Mouse (Mus musculus) macrophage (primary cell): Measurements from ENCODE around the gene Lrrc43. TPM values are rescaled to one million over a fixed set of nuclear protein-coding genes. Genes with fewer than 3 reads are reported as not detected.
"Not testable (repeated sequence)": the region's sequence is repeated elsewhere in the genome, so short reads cannot be mapped to it uniquely, and the experiment has no call there.

ENCODE experiments used
- H3K27ac ChIP-seq: fragments of 350-480 bp; formaldehyde crosslinking; 2 replicates; pipeline ENCODE4 v1.9.0; 2021
- H3K36me3 ChIP-seq: fragments of 350-480 bp; formaldehyde crosslinking; 2 replicates; pipeline ENCODE4 v1.9.0; 2021; ENCODE audit errors: inconsistent target
- H3K4me3 ChIP-seq: fragments of 350-480 bp; formaldehyde crosslinking; 2 replicates; pipeline ENCODE4 v1.9.0; 2021; ENCODE audit errors: inconsistent target
- H3K79me2 ChIP-seq: fragments of 350-480 bp; formaldehyde crosslinking; 2 replicates; pipeline ENCODE4 v1.9.0; 2021; ENCODE audit errors: inconsistent target
- WGBS: methylation state at CpG from one replicate; pipeline ENCODE4 v1.1.7; 2026; ENCODE audit warnings: inconsistent platforms; ENCODE audit not compliant: missing documents; 5-methylcytosine and 5-hydroxymethylcytosine counted together
- polyA plus RNA-seq: library from polyadenylated mRNA; stranded (reverse); fragments of 250-400 nt; gene quantifications from 3 replicates; pipeline ENCODE4 v1.2.4, GENCODE M21; 2018; ENCODE audit warnings: inconsistent platforms

The Lrrc43 gene
- polyA plus RNA-seq, 1 experiment from 2014 or later, result not detected

GRCm38 (mm10) chr5:123499717-123500116 is 10.6 kb downstream of the Lrrc43 start:
- H3K27ac ChIP-seq, result no peak overlapping the region
- WGBS, result 51% methylated on average over 4 of the region's 4 CpGs
- H3K79me2 ChIP-seq, result no peaks in the 10 kb centered on the region
- no peaks in the 10 kb centered on the region for H3K36me3 ChIP-seq
- no peak overlapping the region for H3K4me3 ChIP-seq

- H3K4me3 ChIP-seq, result no peak overlapping the region
- WGBS, result 35% methylated on average over 3 of the region's 4 CpGs
- no peak overlapping the region for H3K27ac ChIP-seq
- no peaks in the 10 kb centered on the region for H3K79me2 ChIP-seq
- H3K36me3 ChIP-seq, result no peaks in the 10 kb centered on the region
Measured at GRCm38 (mm10) chr5:123501973-123502372, 12.9 kb downstream of the Lrrc43 start.

- Histone ChIP-seq H3K27ac (no peak overlapping the region), H3K36me3 (no peaks in the 10 kb centered on the region), H3K79me2 (no peaks in the 10 kb centered on the region), H3K4me3 (no peak overlapping the region)
- WGBS, result 2% methylated on average over 53 of the region's 59 CpGs
Measured at GRCm38 (mm10) chr5:123507936-123508723, 19.0 kb downstream of the Lrrc43 start.

- Histone ChIP-seq H3K27ac (no peak overlapping the region), H3K36me3 (no peaks in the 10 kb centered on the region), H3K79me2 (no peaks in the 10 kb centered on the region), H3K4me3 (no peak overlapping the region)
- WGBS, result 25% methylated on average over 12 of the region's 12 CpGs
Measured at GRCm38 (mm10) chr5:123508921-123509320, 19.8 kb downstream of the Lrrc43 start.

- 84% methylated on average over 5 of the region's 5 CpGs for WGBS
- H3K36me3 ChIP-seq, result no peaks in the 10 kb centered on the region
- no peak within 1 kb of the TSS for H3K4me3 ChIP-seq
- no peaks in the 10 kb centered on the region for H3K79me2 ChIP-seq
- H3K27ac ChIP-seq, result no peak within 1 kb of the TSS
Measured at GRCm38 (mm10) chr5:123510160-123510559, 21.1 kb downstream of the Lrrc43 start, which contains the start of gene B3gnt4. TSS of gene B3gnt4 (plus strand) at chr5:123510460.

- H3K27ac ChIP-seq, H3K36me3 ChIP-seq, H3K4me3 ChIP-seq, H3K79me2 ChIP-seq: not testable (repeated sequence)
- WGBS, result 85% methylated on average over 3 of the region's 3 CpGs
Measured at GRCm38 (mm10) chr5:123511426-123511825, 22.3 kb downstream of the Lrrc43 start.

- 82% methylated on average over 3 of the region's 3 CpGs for WGBS
- no peaks in the 10 kb centered on the region for H3K79me2 ChIP-seq
- H3K27ac ChIP-seq, result no peak overlapping the region
- H3K36me3 ChIP-seq, result no peaks in the 10 kb centered on the region
- H3K4me3 ChIP-seq, result no peak overlapping the region
Measured at GRCm38 (mm10) chr5:123512102-123512501, 23.0 kb downstream of the Lrrc43 start.

- Histone ChIP-seq H3K27ac (no peak overlapping the region), H3K79me2 (no peaks in the 10 kb centered on the region), H3K36me3 (0 out of 2 replicates have a peak, but pooled peaks cover 8% of the 10 kb centered on the region), H3K4me3 (no peak overlapping the region)
- WGBS, result 97% methylated on average over 5 of the region's 5 CpGs
Measured at GRCm38 (mm10) chr5:123514871-123515270, 25.8 kb downstream of the Lrrc43 start.

GRCm38 (mm10) chr5:123520666-123521065 is 31.6 kb downstream of the Lrrc43 start:
- Histone ChIP-seq H3K36me3 (0 out of 2 replicates have a peak, but pooled peaks cover 8% of the 10 kb centered on the region), H3K4me3 (no peak overlapping the region), H3K79me2 (no peaks in the 10 kb centered on the region), H3K27ac (no peak overlapping the region)
- 91% methylated on average over 9 of the region's 9 CpGs for WGBS

- no peaks in the 10 kb centered on the region for H3K79me2 ChIP-seq
- H3K27ac ChIP-seq, result no peak overlapping the region
- WGBS, result 100% methylated on average over 1 of the region's 1 CpGs
- H3K36me3 ChIP-seq, result 0 out of 2 replicates have a peak, but pooled peaks cover 8% of the 10 kb centered on the region
- no peak overlapping the region for H3K4me3 ChIP-seq
Measured at GRCm38 (mm10) chr5:123521621-123522020, 32.5 kb downstream of the Lrrc43 start.

GRCm38 (mm10) chr5:123522166-123522565 is 33.1 kb downstream of the Lrrc43 start:
- no peaks in the 10 kb centered on the region for H3K79me2 ChIP-seq
- WGBS, result 100% methylated on average over 1 of the region's 1 CpGs
- H3K4me3 ChIP-seq, result no peak overlapping the region
- H3K36me3 ChIP-seq, result peaks cover 13% of the 10 kb centered on the region; the same call in 1 of the 2 replicates
- H3K27ac ChIP-seq, result no peak overlapping the region

- WGBS, result 1% methylated on average over 73 of the region's 82 CpGs
- Histone ChIP-seq H3K36me3 (peaks cover 21% of the 10 kb centered on the region; the same call in 1 of the 2 replicates), H3K4me3 (peak within 1 kb of the TSS; percentile 46), H3K79me2 (no peaks in the 10 kb centered on the region), H3K27ac (no peak within 1 kb of the TSS)
Measured at GRCm38 (mm10) chr5:123523692-123524392, 34.7 kb downstream of the Lrrc43 start, which contains the start of gene Diablo. TSS of gene Diablo (minus strand) at chr5:123524176.

- Histone ChIP-seq H3K4me3 (no peak overlapping the region), H3K27ac (no peak overlapping the region), H3K79me2 (no peaks in the 10 kb centered on the region), H3K36me3 (peaks cover 26% of the 10 kb centered on the region)
- under 1% methylated on average over 27 of the region's 27 CpGs for WGBS
Measured at GRCm38 (mm10) chr5:123524393-123524750, 35.3 kb downstream of the Lrrc43 start.

- H3K27ac ChIP-seq, result no peak within 1 kb of the TSS
- 90% methylated on average over 7 of the region's 7 CpGs for WGBS
- no peak within 1 kb of the TSS for H3K4me3 ChIP-seq
- peaks cover 35% of the 10 kb centered on the region for H3K36me3 ChIP-seq
- no peaks in the 10 kb centered on the region for H3K79me2 ChIP-seq
Measured at GRCm38 (mm10) chr5:123525281-123525680, 36.2 kb downstream of the Lrrc43 start, which contains the start of gene Gm49027. TSS of gene Gm49027 (minus strand) at chr5:123525488.

GRCm38 (mm10) chr5:123525916-123526495 is 36.9 kb downstream of the Lrrc43 start:
- Histone ChIP-seq H3K36me3 (peaks cover 42% of the 10 kb centered on the region), H3K79me2 (no peaks in the 10 kb centered on the region), H3K4me3 (no peak overlapping the region), H3K27ac (no peak overlapping the region)
- 93% methylated on average over 9 of the region's 9 CpGs for WGBS
